Mouse (Mus musculus) intestine, embryonic 16.5 days (tissue): ENCODE measurements at regions not wholly inside any gene's neighbourhood (a gene's known extent, or its start where the extent isn't known, plus 50 kb on each side); places are given as distances from the start of the nearest gene placed in this dataset.

Source experiments
- ATAC-seq: fragments of 200-750 bp; cut with Nextera tagmentation; 2 replicates; pipeline ENCODE4 v1.8.0; 2017; ENCODE audit warnings: moderate TSS enrichment, moderate library complexity
- H3K27ac ChIP-seq: fragments of 300-500 bp; sonication (generic); 2 replicates; pipeline ENCODE4 v1.5.1; 2014; ENCODE audit warnings: mild to moderate bottlenecking, low read length
- H3K27me3 ChIP-seq: fragments of 300-500 bp; sonication (generic); replicated peaks from 2 replicates; pipeline ENCODE4 v1.6.1; 2014; ENCODE audit warnings: low read length, control low read depth, mixed read lengths; ENCODE audit not compliant: control insufficient read depth, insufficient read depth
- H3K36me3 ChIP-seq: fragments of 300-500 bp; sonication (generic); 2 replicates; pipeline ENCODE4 v1.6.1; 2014; ENCODE audit warnings: low read length, control low read depth; ENCODE audit not compliant: control insufficient read depth, insufficient read depth
- H3K4me1 ChIP-seq: fragments of 300-500 bp; sonication (generic); 2 replicates; pipeline ENCODE4 v1.6.1; 2014; ENCODE audit warnings: low read length, control low read depth, mixed read lengths; ENCODE audit not compliant: control insufficient read depth, insufficient read depth
- H3K4me2 ChIP-seq: fragments of 300-500 bp; sonication (generic); 2 replicates; pipeline ENCODE4 v1.6.1; 2014; ENCODE audit warnings: low read depth, low read length, control low read depth
- H3K4me3 ChIP-seq: fragments of 300-500 bp; sonication (generic); 2 replicates; pipeline ENCODE4 v1.5.1; 2014; ENCODE audit warnings: mild to moderate bottlenecking, low read length
- H3K9ac ChIP-seq: fragments of 300-500 bp; sonication (generic); 2 replicates; pipeline ENCODE4 v1.6.1; 2014; ENCODE audit warnings: low read depth, low read length
- H3K9me3 ChIP-seq: fragments of 300-500 bp; sonication (generic); 2 replicates; pipeline ENCODE4 v1.6.1; 2016; ENCODE audit warnings: low read length, control low read depth; ENCODE audit not compliant: control insufficient read depth
- WGBS: fragments of 180-500 bp; shearing (Covaris S2); extraction: QIAGEN DNeasy Blood & Tissue Kit; methylation state at CpG from one replicate; pipeline ENCODE4 v1.1.7; 2014; 5-methylcytosine and 5-hydroxymethylcytosine counted together

- no peaks in the 10 kb centered on the region for H3K36me3 ChIP-seq
- ATAC-seq = peak; percentile 62; the same call in 1 of the 2 replicates
- WGBS = 53% methylated on average over 4 of the region's 4 CpGs
Observed at GRCm38 (mm10) chrX:10770575-10770974, 55.8 kb downstream of the Mid1ip1 start.

GRCm38 (mm10) chrX:10775714-10776515, 61.1 kb downstream of the Mid1ip1 start:
- ATAC-seq = peak; percentile 76
- Histone ChIP-seq H3K27me3 (no peaks in the 10 kb centered on the region), H3K4me1 (no peaks in the 10 kb centered on the region), H3K9ac (no peak overlapping the region), H3K36me3 (no peaks in the 10 kb centered on the region), H3K27ac (peak overlapping the region; percentile 54), H3K4me3 (no peak overlapping the region), H3K4me2 (no peak overlapping the region), H3K9me3 (no peaks in the 10 kb centered on the region)
- 44% methylated on average over 8 of the region's 8 CpGs for WGBS

More at GRCm38 (mm10) chrX:10770575-10770974, 55.8 kb downstream of the Mid1ip1 start:
- Histone ChIP-seq H3K27ac (no peak overlapping the region), H3K9ac (no peak overlapping the region), H3K9me3 (no peaks in the 10 kb centered on the region), H3K4me3 (no peak overlapping the region), H3K4me1 (no peaks in the 10 kb centered on the region), H3K4me2 (no peak overlapping the region), H3K27me3 (no peaks in the 10 kb centered on the region)

GRCm38 (mm10) chrX:10776516-10776818, 61.7 kb downstream of the Mid1ip1 start:
- ATAC-seq = peak; percentile 31; the same call in 1 of the 2 replicates
- H3K9me3 ChIP-seq = no peaks in the 10 kb centered on the region
- H3K4me1 ChIP-seq = no peaks in the 10 kb centered on the region
- H3K4me2 ChIP-seq = no peak overlapping the region
- no peaks in the 10 kb centered on the region for H3K36me3 ChIP-seq
- peak overlapping the region; percentile 48 for H3K27ac ChIP-seq
- H3K4me3 ChIP-seq = no peak overlapping the region
- H3K9ac ChIP-seq = no peak overlapping the region
- 43% methylated on average over 7 of the region's 7 CpGs for WGBS
- no peaks in the 10 kb centered on the region for H3K27me3 ChIP-seq

GRCm38 (mm10) chrX:10778014-10778413, 63.2 kb downstream of the Mid1ip1 start:
- ATAC-seq = no peak
- no peak overlapping the region for H3K4me2 ChIP-seq
- 98% methylated on average over 2 of the region's 2 CpGs for WGBS

GRCm38 (mm10) chrX:10786359-10786758, 71.5 kb downstream of the Mid1ip1 start:
- no peaks in the 10 kb centered on the region for H3K4me1 ChIP-seq
- no peaks in the 10 kb centered on the region for H3K9me3 ChIP-seq
- H3K4me2 ChIP-seq = no peak overlapping the region
- no peak for ATAC-seq
- no peaks in the 10 kb centered on the region for H3K27me3 ChIP-seq
- no peaks in the 10 kb centered on the region for H3K36me3 ChIP-seq
- no peak overlapping the region for H3K9ac ChIP-seq
- whole genome bisulfite sequencing = 79% methylated on average over 3 of the region's 3 CpGs
- H3K4me3 ChIP-seq = no peak overlapping the region
- H3K27ac ChIP-seq = no peak overlapping the region

More at GRCm38 (mm10) chrX:10778014-10778413, 63.2 kb downstream of the Mid1ip1 start:
- no peak overlapping the region for H3K4me3 ChIP-seq
- no peaks in the 10 kb centered on the region for H3K36me3 ChIP-seq
- H3K27me3 ChIP-seq = no peaks in the 10 kb centered on the region
- H3K4me1 ChIP-seq = no peaks in the 10 kb centered on the region
- H3K9ac ChIP-seq = no peak overlapping the region
- no peaks in the 10 kb centered on the region for H3K9me3 ChIP-seq
- no peak overlapping the region for H3K27ac ChIP-seq

- no peak for ATAC-seq
- H3K27me3 ChIP-seq = no peaks in the 10 kb centered on the region
- H3K9me3 ChIP-seq = no peaks in the 10 kb centered on the region
- no peak overlapping the region for H3K4me3 ChIP-seq
- no peaks in the 10 kb centered on the region for H3K36me3 ChIP-seq
- H3K4me1 ChIP-seq = no peaks in the 10 kb centered on the region
- no peak overlapping the region for H3K27ac ChIP-seq
- no peak overlapping the region for H3K4me2 ChIP-seq
- 86% methylated on average over 2 of the region's 2 CpGs for WGBS
- no peak overlapping the region for H3K9ac ChIP-seq
Observed at GRCm38 (mm10) chrX:10787057-10787456, 72.2 kb downstream of the Mid1ip1 start.

GRCm38 (mm10) chrX:10820313-10820920, 105.6 kb downstream of the Mid1ip1 start:
- H3K27me3 ChIP-seq = no peaks in the 10 kb centered on the region
- no peaks in the 10 kb centered on the region for H3K9me3 ChIP-seq
- ATAC-seq = no peak
- no peaks in the 10 kb centered on the region for H3K4me1 ChIP-seq
- WGBS = 79% methylated on average over 7 of the region's 7 CpGs
- H3K4me3 ChIP-seq = no peak overlapping the region
- H3K4me2 ChIP-seq = no peak overlapping the region
- H3K27ac ChIP-seq = no peak overlapping the region
- no peak overlapping the region for H3K9ac ChIP-seq
- H3K36me3 ChIP-seq = no peaks in the 10 kb centered on the region

- WGBS = 81% methylated on average over 1 of the region's 1 CpGs
- no peaks in the 10 kb centered on the region for H3K4me1 ChIP-seq
Observed at GRCm38 (mm10) chrX:10833681-10834080, 118.9 kb downstream of the Mid1ip1 start.

GRCm38 (mm10) chrX:10857089-10857488, 142.3 kb downstream of the Mid1ip1 start:
- H3K4me1 ChIP-seq = no peaks in the 10 kb centered on the region
- H3K9me3 ChIP-seq = no peaks in the 10 kb centered on the region
- no peaks in the 10 kb centered on the region for H3K27me3 ChIP-seq
- 73% methylated on average over 6 of the region's 6 CpGs for WGBS
- H3K27ac ChIP-seq = no peak overlapping the region
- no peak overlapping the region for H3K4me3 ChIP-seq
- no peak overlapping the region for H3K4me2 ChIP-seq
- ATAC-seq = no peak
- H3K9ac ChIP-seq = no peak overlapping the region
- H3K36me3 ChIP-seq = no peaks in the 10 kb centered on the region

More at GRCm38 (mm10) chrX:10833681-10834080, 118.9 kb downstream of the Mid1ip1 start:
- Histone ChIP-seq H3K4me3 (no peak overlapping the region), H3K9ac (no peak overlapping the region), H3K9me3 (no peaks in the 10 kb centered on the region), H3K27ac (no peak overlapping the region), H3K4me2 (no peak overlapping the region), H3K27me3 (no peaks in the 10 kb centered on the region), H3K36me3 (no peaks in the 10 kb centered on the region)
- no peak for ATAC-seq
